Mouse (Mus musculus) right cerebral cortex, postnatal 14 days (tissue): ENCODE data around the gene Ptpn14.
"Not testable (repeated sequence)": the region's sequence is repeated elsewhere in the genome, so short reads cannot be mapped to it uniquely, and the experiment has no call there.

Source experiments
- DNase-seq: peaks from one replicate; pipeline ENCODE4 v3.0.0; 2022

Ptpn14 gene

GRCm38 (mm10) chr1:189727884-189728783, at the start of gene Ptpn14:
TSS of gene Ptpn14 (plus strand) at chr1:189728268.
- DNase-seq, result peak; percentile 34

- no peak for DNase-seq
Observed at GRCm38 (mm10) chr1:189679555-189679954, 48.5 kb upstream of the Ptpn14 start.

GRCm38 (mm10) chr1:189684786-189685415, 43.2 kb upstream of the Ptpn14 start:
- no peak for DNase-seq

GRCm38 (mm10) chr1:189686025-189686424, 42.0 kb upstream of the Ptpn14 start:
- no peak for DNase-seq

GRCm38 (mm10) chr1:189687654-189688387, 40.2 kb upstream of the Ptpn14 start, which contains the start of gene Cenpf:
TSS of gene Cenpf (minus strand) at chr1:189688086.
- peak; percentile 98 for DNase-seq

GRCm38 (mm10) chr1:189688388-189688750, 39.7 kb upstream of the Ptpn14 start:
- DNase-seq, result no peak

- no peak for DNase-seq
Observed at GRCm38 (mm10) chr1:189689050-189689833, 38.8 kb upstream of the Ptpn14 start.

- DNase-seq, result not testable (repeated sequence)
Observed at GRCm38 (mm10) chr1:189692442-189692841, 35.6 kb upstream of the Ptpn14 start.

GRCm38 (mm10) chr1:189694391-189694790, 33.7 kb upstream of the Ptpn14 start:
- no peak for DNase-seq

GRCm38 (mm10) chr1:189695321-189695720, 32.7 kb upstream of the Ptpn14 start:
- DNase-seq, result no peak

- DNase-seq, result no peak
Observed at GRCm38 (mm10) chr1:189698416-189698815, 29.7 kb upstream of the Ptpn14 start.

GRCm38 (mm10) chr1:189700186-189700585, 27.9 kb upstream of the Ptpn14 start:
- DNase-seq, result no peak

GRCm38 (mm10) chr1:189700990-189701389, 27.1 kb upstream of the Ptpn14 start:
- DNase-seq, result peak; percentile 72

GRCm38 (mm10) chr1:189703156-189703555, 24.9 kb upstream of the Ptpn14 start:
- no peak for DNase-seq

- DNase-seq, result no peak
Observed at GRCm38 (mm10) chr1:189703591-189703990, 24.5 kb upstream of the Ptpn14 start.

- no peak for DNase-seq
Observed at GRCm38 (mm10) chr1:189706040-189706645, 21.9 kb upstream of the Ptpn14 start.

GRCm38 (mm10) chr1:189707014-189707413, 21.1 kb upstream of the Ptpn14 start:
- DNase-seq, result no peak

- DNase-seq, result no peak
Observed at GRCm38 (mm10) chr1:189707419-189707818, 20.6 kb upstream of the Ptpn14 start.

GRCm38 (mm10) chr1:189709001-189709400, 19.1 kb upstream of the Ptpn14 start:
- no peak for DNase-seq

GRCm38 (mm10) chr1:189715915-189716797, 11.9 kb upstream of the Ptpn14 start:
- DNase-seq, result no peak

- no peak for DNase-seq
Observed at GRCm38 (mm10) chr1:189717546-189717945, 10.5 kb upstream of the Ptpn14 start.
